Mouse (Mus musculus) erythroid progenitor cell, adult 5-6 weeks (primary cell): Measurements from ENCODE around the gene Ubald2. TPM values are rescaled to one million over a fixed set of nuclear protein-coding genes. Genes with fewer than 3 reads are reported as not detected.
"Not testable (repeated sequence)": the region's sequence is repeated elsewhere in the genome, so short reads cannot be mapped to it uniquely, and the experiment has no call there.

Experiments used
- ATAC-seq: replicated peaks from 2 replicates; pipeline ENCODE4 v1.8.0; 2016; ENCODE audit warnings: moderate number of reproducible peaks, mild to moderate bottlenecking, moderate TSS enrichment, inconsistent platforms; ENCODE audit not compliant: poor library complexity, low FRiP score, severe bottlenecking
- total RNA-seq, 2 experiments: library from RNA; stranded (forward) in 1 of 2; stranded (reverse) in 1 of 2; fragments of 150-400 nt in 1 of 2; fragments of 186-747, 209-891 nt in 1 of 2; gene quantifications; 2 replicates each; pipeline versions ENCODE4 v1.2.3 to v1.2.4; 2015 to 2017; ENCODE audit warnings: low replicate concordance in 2 of 2

Gene Ubald2
- total RNA-seq (2015; ENCODE audit: low replicate concordance) (153 and 187 TPM in 2 replicates), total RNA-seq (2017; ENCODE audit: low replicate concordance) (47.2 and 63.3 TPM in 2 replicates)

GRCm38 (mm10) chr11:116433356-116434286, at the start of gene Ubald2:
Gene Ubald2 (plus strand): TSS chr11:116434094.
- ATAC-seq = peak; percentile 90

- no peak for ATAC-seq
Observed at GRCm38 (mm10) chr11:116384171-116384570, 49.7 kb upstream of the Ubald2 start.

- no peak for ATAC-seq
Observed at GRCm38 (mm10) chr11:116385999-116386398, 47.9 kb upstream of the Ubald2 start.

DNA sequence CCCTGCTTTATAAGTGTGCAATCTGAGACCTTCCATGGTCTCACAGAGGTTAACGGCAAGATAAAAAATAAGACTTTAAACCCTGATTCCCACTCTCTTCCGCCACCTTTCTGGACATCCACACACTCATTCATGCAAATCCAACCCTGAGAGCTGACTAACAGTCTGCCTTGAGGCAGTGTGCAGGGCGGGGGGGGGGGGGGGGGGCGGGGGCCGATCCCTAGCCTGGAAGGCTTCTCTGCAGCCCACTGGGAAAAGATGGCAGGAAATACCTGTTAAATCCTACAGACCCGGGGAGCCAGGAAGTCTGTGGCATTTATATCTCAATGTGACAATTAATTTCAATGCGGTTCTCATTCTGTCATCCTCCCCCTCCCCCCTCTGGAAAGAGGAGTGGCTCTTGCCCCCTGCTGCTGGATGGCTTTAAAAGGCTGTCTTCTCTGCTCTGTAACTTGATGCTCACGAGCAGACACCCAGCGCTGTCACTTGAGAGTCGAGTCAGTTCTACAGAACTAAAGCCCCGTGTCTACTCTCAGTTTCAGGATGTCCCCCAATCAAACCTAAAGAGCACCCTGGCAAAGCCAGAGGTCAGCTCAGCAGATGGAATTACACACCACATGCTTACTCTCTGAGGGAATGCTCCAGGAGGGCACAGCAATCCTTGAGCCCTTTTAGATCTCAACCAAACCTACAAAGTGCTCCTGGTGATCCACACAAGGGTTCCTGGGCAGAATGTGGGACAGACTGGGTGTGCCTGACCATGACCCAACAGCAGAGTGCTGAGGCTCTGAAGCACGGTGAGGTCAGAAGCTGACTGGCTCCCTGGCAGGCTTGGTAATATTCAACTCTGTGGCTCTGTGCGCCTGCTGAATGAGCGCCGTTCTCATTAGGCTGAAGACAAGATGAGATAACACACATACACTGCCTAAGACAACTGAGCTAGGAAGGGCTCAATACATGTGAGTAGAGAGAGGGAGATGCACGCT, 46.5 kb upstream of the Ubald2 start:
- ATAC-seq = peak; percentile 44; the same call in 1 of the 2 replicates

GRCm38 (mm10) chr11:116388841-116389480, 44.9 kb upstream of the Ubald2 start:
- peak; percentile 97 for ATAC-seq

DNA sequence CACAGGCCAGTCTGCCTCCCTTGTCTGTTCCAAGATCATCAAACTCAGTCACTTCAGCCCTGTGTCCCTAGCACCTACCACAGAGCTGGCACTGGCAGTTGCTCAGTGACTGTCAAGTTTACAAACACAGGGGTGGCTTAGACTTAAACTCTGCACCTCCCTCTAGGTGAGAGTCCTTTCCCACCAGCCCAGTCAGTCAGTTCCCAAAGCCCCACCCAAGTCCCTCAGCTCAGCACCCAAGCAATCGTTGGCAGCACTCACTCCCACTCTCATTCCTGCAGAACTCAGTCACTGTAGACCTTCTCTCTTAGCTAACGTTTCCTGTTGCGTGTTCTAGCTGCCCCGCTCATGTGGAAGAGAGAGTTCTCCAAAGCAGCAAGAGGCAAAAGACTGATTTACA, 39.1 kb upstream of the Ubald2 start:
- ATAC-seq = peak; percentile 85

DNA sequence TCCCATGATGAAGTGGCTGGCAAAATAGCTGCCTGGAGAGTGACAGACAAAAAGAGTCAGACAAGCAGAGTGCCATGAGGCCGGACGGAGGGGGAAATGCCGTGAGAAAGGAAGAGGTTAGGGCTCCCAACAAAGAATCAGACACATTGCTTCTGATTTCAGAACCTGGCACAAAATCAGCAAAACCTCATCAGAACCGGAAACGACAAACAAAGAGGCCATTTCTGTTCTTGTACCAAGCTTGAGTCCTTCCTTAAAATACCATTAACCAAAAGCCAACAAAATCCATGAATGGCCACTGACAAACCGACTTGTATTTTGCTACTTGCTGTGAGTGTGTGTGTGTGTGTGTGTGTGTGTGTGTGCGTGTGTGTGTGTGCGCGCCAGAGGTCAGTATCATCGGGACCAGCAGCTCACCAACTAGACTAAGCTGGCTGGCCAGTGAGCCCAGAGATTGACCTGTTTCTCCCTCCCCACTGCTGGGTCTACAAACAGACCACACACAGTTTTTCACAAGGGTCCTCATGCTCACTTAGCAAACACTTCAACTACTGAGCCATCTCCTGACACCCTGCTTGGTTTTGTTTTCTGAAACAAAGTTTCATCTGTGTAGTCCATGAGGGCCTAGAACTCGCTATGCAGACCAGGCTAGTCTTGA, 37.5 kb upstream of the Ubald2 start:
- ATAC-seq = no peak

DNA sequence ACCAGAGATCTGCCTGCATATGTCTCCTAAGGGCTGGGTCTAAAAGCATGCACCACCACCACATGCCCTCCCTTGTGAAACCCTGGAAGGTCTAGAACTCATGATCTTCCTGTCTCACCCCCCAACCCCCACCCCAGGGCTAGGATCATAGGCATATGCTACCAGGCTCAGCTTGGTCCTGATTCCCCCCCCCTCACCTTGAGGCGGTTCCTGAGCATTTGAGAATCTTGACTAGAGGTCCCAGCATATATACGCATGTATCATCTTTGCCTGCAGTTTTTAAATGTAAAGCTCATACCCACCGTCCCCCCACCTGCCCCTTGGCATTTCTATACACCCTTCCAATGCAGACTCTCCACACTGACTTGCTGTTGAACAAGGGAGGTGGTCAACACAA, 37.0 kb upstream of the Ubald2 start:
- no peak for ATAC-seq

DNA sequence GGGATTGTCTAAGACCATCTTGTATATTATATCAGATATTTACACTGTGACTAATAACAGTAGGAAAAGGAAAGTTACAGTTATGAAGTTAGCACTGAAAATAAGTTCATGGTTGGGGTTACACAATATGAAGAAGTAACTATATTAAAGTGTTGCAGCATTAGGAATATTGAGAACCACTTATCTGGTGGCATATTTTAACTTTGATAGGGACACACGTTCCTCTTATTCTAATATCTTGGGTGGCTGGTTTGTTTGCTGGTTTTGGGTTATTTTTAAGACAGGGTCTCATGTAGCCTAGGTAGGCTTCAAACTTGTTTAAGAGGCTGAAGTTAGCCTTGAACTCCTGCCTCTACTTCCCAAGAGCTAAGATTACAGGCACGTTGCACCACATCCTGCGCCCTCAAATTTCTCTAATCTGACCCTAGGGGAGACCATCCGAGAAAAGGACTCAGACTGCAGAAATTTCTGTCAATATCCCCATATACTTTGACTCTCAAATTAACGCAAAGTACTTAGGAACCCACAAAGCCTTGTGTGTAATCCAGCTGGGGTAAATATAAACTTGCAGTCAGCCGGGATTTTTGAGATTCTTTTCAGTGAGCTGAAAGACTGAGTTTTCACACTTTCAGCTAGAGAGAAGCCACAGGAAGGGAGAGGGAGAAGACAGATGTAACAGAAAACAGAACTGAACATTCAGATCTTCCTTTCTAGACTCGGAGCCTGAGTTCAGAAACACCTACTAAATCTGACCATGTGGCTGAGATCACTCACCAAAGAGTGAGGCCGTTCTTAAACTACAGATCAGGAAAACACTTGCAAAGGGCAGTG, 36.2 kb upstream of the Ubald2 start:
- ATAC-seq = no peak

- ATAC-seq = no peak
Observed at GRCm38 (mm10) chr11:116398348-116398677, 35.6 kb upstream of the Ubald2 start.

GRCm38 (mm10) chr11:116400560-116400959, 33.3 kb upstream of the Ubald2 start:
- ATAC-seq = no peak

DNA sequence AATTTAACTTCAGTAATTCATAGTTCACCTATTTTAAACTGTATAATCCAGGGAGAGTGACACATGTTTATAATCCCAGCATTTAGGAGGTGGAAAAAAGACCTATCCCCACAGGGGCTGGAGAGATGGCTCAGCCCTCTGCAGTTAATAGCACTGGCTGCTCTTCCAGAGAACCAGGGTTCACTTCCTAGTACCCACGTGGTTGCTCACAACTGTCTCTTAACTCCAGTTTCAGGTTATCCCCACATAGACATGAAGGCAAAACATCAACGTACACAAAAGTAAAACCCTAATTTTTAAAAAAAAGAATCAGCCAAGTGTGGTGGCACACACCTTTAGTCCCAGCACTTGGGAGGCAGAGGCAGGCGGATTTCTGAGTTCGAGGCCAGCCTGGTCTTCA, 28.3 kb upstream of the Ubald2 start:
- no peak for ATAC-seq

GRCm38 (mm10) chr11:116406231-116406728, 27.6 kb upstream of the Ubald2 start:
- ATAC-seq = no peak

GRCm38 (mm10) chr11:116409008-116409407, 24.9 kb upstream of the Ubald2 start:
- no peak for ATAC-seq

GRCm38 (mm10) chr11:116410415-116410814, 23.5 kb upstream of the Ubald2 start:
- not testable (repeated sequence) for ATAC-seq

DNA sequence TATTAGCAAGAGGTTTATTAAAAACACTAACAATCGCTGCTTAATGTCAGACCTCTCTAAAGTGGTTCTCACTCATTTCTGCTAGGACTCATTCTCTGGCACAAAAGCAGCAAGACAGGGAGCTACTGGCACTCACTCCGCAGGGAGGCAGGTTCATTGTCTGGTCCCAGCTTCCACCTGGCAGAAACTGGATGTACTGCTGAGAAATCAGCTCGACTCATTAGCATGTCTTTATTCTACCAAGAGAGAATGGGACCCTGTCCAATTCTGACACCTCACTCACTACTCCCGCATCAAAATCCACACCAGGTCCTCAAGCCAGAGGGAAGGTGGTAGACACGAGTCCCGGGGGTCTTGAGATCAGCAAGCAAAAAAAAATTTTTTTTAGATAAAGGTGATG, 22.3 kb upstream of the Ubald2 start:
- ATAC-seq = no peak

DNA sequence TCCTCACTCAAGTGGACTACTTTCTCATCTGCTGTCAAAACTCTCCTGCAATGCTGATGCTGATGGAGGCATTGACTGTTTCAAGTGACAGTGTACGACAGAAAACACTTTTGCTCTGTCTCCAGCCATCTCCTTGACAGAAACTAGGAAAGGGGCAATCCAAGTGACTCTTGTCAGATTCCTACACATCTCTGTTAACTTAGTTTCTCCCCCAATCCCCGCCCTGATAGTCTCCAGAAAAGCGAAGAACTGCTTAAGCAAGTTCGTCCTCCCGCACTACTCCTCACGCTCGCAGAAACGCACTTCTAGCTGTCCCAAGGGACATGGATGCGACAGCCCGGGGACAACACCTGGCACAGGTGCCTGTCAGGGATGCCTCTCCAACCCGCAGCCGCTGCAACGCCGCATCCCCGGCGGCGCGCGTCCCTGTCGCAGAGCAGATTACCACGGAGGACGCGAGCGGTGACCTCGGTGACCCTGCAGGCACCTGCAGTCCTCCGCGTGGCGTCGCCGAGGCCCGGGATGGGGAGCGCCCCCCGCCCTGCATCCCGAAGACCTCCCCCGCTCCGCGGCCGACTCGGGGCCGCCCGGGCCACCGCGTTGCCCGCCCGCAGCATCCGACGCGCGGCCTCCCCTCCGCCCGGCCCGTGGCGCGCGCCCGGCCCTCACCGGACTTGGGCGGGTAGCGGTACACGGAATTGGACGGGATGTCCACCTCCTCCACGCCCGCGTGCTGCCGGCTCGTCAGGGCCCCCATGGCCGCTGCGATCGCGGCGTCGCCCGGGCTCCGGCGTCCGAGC, 21.7 kb upstream of the Ubald2 start:
- peak; percentile 37; the same call in 1 of the 2 replicates for ATAC-seq
